Mouse (Mus musculus) embryo, embryonic 11.5 days (tissue): Measurements from ENCODE around the gene Slc18a2.

Source experiments
- DNase-seq: peaks from one replicate; pipeline ENCODE4 v3.0.0-alpha.2; 2012; ENCODE audit warnings: low read depth, low spot score

Slc18a2 gene

GRCm38 (mm10) chr19:59260718-59261442 lies at the start of gene Slc18a2:
Gene Slc18a2 (plus strand): TSS chr19:59260896.
- peak; percentile 37 for DNase-seq

DNA sequence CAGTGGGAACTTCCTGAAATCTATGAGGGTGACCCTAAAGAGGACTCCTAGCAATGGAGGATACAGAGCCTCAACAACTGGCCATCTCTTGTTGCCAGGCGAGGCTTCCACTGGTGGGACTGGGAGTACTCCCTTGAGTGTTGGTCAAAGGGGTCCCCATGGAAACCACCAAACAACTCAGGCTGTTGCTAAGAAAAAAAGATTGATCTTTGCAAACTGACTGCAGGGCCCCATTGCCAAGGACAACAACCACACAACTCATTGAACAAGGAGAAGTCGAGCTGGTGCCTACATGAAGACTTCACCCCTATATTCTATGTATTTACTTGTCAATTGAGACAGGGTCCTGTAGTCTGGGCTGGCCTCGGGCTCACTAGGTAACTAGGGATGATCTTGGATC lies 43.8 kb upstream of the Slc18a2 start:
- no peak for DNase-seq

DNA sequence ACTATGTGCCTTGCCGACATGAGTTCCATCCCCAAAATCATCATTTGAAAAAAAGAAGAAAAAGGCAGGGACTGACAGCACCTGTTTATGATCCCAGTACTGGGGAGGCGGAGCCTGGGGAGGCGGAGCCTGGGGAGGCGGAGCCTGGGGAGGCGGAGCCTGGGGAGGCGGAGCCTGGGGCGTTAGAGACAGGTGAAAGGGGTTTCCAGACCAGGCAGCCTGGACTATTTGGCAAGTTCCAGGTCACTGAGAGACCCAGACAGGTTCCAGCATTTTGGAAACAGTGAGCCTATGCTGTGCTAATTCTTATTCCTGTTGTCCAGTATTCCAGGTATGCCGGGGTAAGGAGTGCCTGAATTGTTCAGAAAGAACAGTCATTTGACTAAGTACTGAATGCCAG lies 41.7 kb upstream of the Slc18a2 start, which contains the start of gene Kcnk18:
TSS of gene Kcnk18 (plus strand) at position 224 of the 400 bp plus-strand sequence.
- no peak for DNase-seq

DNA sequence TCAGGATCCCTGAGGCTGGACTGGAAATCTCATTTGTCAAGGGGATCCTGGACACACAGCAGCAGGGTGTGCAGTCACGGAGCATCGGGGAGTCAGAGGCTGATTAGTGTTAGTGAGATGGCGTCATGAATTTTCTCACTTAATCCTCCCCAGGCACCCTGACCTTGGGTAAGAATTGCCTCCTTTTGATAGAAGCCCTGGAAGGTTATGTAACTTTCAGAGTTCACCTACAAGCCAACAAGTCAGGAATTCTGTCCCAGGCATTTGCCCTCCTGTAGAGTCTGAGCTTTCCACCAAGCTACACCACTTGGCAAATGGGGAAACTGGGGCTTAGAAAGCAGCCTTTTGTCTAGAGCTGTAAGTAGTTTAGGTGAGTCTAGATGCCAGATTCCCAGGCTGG lies 39.6 kb upstream of the Slc18a2 start:
- no peak for DNase-seq

- DNase-seq: no peak
These were observed 32.3 kb upstream of the Slc18a2 start for GRCm38 (mm10) chr19:59228376-59228775.

- no peak for DNase-seq
These were observed 27.9 kb upstream of the Slc18a2 start for GRCm38 (mm10) chr19:59232786-59233185.

GRCm38 (mm10) chr19:59235001-59235400 lies 25.7 kb upstream of the Slc18a2 start:
- no peak for DNase-seq

DNA sequence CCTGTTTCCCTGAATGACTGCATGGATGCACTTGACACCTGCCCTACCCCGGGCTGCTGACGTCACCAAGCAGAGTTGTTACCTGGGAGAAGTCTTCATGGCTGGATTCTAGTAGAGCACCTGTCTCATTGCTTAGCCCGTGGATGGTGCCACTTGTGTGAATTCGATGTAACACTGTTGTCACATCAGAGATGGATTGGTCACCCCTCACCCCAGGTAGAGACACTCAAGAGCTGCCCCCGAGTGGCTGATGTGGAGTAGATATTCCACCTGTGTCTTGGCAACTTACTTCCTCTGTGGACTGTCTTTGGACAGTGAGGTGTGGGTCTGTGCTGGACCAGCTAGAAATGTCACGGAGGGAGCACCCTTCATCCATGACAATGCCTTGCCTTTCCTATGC lies 24.6 kb upstream of the Slc18a2 start:
- no peak for DNase-seq

- no peak for DNase-seq
These were observed 22.1 kb upstream of the Slc18a2 start for GRCm38 (mm10) chr19:59238630-59239029.

DNA sequence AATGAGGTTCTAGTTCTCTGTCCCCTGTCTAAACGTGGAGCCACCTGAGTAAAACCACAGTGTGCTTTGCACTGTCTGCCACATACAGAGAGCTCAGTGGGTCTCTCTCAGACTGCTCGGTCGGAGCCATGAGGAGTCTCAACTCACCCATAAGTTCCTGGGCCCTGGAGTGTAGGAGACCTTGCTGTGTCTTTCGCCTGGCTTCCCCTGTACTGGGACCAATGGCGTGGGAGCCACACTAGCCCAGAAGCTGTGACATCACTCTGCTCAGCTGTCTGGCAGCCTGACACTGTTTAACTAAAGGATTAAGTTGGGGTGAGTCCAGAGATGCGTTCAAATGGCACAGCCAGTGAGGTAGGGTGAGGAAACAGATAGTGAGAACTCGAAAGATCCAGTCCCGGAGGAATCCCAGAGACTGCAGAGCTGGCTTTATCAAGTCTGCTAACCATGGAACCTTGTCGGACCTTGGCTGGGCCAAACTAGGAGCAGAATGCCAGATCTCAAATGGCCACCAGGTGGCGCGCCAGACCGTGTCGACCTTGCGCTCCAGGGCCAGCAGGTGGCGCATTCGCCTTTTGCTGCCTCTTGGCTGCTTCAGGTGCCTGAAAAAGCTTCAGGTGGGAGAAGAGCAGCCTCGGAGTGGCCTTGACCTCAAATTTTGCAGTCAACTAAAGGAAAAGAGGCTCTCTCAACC lies 21.4 kb upstream of the Slc18a2 start:
- DNase-seq: peak; percentile 68

- no peak for DNase-seq
These were observed 18.7 kb upstream of the Slc18a2 start for GRCm38 (mm10) chr19:59241987-59242386.

DNA sequence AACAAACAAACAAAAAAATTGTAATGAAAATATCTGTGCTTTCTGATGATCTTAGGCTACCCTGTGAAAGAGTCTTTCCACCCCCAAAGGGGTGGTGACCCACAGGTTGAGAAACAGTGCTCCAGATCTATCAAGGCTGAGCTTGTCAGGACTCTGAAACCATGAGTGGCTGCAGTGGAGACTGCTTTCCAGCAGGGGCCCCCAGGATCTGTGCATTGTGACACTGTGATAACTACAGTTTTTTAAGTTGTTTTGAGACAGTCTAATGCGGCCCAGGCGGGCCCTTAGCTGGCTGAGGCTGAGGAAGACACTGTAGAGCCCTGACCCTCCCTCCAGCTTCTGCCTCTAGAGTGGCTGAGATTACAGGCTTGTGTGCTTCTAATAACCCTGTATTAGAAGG lies 17.6 kb upstream of the Slc18a2 start:
- DNase-seq: no peak

DNA sequence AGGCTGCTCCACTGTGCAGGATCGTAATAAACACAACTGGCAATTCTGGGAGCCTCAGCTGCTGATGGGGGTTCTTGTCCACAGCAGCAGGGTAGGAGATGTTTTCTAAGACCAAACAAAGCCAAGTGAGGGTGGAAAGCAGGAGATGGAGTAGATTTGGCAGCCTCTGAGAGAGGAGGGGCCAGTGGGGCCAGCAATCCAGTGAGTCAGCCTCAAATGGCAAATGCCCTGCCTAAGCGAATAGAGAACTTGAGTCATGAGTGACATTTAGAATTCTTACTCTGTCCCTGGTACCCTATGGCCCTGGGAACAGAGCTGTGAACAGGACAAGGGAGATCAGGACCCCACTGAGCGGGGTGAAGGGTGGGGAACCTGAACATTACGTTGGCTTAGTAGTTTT lies 12.6 kb upstream of the Slc18a2 start:
- no peak for DNase-seq

- no peak for DNase-seq
These were observed 12.0 kb upstream of the Slc18a2 start for GRCm38 (mm10) chr19:59248553-59249286.

GRCm38 (mm10) chr19:59252651-59253050 lies 8.0 kb upstream of the Slc18a2 start:
- no peak for DNase-seq

DNA sequence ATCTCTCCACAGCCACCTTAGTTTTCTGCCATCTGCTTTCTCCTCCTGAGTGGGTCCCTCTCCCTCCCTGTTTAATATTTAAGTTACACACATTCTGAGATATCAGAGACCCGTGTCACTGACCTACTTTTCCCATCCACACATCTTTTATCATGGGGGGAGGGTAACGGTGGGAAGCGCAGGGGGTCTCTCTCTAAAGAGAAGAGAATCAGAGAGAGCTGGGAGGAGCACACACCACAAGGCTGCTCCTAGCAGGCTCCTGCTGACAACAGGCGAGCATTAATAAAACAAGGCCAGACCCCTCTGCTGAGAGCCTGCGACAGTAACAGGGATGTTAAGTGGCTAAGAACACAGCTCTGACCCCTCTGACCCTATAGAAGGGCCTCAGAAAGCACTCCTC lies 1.1 kb upstream of the Slc18a2 start:
- DNase-seq: no peak

DNA sequence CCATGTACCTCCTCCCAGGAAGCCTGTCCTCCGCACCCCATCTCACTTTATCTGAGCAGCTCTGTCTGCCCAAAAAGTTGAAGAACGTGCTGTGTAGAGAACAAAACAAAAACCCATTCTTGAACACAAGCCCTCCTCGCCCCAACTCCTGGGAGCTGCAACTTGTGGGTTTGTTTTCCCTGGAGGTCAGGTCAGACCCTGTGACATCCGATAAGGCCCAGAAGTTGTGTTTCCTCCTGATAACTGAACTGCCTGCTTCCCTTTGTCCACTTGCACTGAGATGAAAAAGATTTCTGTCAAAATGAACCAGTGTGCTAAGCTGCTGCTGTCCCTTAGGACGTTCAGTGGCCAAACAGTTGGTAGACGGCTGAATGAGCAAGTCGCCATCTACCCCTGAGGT lies 908 bp downstream of the Slc18a2 start:
- DNase-seq: no peak

DNA sequence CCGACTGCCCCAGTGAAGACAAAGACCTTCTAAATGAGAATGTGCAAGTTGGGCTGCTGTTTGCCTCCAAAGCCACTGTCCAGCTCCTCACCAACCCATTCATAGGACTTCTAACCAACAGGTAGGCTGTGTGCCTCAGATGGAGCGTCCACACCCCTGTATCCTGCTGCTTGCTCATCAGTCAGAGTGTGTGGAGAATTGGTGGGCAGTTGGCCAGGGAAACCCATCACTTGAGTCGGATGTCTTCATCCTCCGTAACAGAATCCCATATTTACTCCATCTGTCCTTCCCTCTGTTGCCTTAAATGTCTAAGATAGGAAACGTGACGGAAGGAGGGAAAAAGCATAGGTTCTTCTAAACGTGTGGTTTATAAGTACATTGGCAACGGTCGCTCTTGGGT lies 2.5 kb downstream of the Slc18a2 start:
- no peak for DNase-seq

DNA sequence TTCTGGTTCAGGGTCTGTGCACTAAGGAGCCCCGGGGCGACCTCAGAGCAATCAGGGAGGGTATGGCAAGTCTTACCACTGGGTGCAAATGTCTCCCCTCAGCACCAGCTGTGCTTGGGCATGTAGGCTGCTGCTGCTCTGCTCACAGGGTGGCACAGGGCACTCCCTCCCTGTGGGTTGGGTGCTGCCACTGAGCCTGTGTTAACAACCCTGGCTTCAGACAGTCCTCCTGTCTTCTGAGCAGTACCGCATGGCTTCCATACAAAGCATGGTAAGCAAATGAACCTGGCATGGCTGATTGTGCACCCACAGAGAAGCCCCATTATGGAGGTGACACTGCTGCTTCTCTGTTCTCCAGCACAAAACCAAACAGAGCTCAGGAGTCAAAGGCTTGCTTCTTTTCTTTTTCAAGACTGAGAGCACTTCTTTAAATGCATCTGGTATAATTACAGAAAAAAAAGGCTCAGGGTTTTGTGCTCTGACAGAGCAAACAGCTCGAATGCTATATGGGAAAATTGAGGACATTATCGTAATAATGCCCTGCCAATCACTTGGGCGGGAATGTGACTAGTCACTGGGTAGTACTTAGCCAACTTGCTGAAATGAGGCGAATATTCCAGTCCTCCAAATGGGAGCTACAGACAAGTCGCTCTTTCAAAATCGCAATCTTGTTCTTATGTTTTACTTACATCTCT lies 4.3 kb downstream of the Slc18a2 start:
- DNase-seq: no peak

DNA sequence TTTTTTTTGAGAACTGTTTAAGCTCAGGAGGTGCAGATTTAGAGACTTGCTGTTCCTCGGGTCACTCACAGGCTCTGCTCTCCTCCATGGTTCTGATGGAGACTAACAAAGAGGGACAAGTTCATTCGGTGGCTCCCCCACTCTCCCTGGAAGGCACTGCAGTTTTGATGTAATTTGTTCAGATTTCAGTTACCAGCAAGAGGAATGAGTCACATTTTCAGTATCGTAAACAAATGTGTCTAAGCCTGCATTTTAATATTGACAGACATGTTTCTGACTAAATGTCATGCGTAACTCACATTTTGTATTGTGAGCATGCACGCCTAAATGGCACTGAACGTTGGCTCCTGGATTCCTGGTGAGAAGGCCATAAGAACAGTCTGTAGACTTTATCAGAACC lies 5.2 kb downstream of the Slc18a2 start:
- DNase-seq: no peak

DNA sequence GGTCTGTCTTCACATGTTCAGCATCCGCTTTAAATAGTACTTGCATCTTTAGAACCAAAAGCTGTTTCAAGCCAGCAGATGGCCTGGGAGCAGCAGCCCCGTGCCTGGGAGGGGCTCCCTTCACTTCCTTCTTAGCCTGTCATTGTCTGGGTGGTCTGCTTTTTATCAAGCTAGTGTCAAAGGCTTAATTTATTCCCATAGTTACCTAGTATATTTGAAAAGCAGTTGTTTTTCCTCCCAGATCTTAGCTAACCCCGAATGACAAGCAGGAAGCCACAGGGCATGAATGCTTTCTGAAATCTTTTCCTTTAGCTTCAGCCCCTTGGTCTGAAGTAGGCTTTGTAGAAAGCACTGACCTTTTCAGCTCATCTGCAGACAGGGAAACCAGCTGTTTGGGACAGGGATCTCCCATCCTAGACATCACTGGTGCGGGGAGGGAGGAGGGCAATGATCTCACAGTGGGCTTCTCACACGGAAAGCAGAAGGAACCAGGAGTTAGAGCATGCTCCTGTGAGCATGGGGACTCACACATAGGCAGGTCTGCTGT lies 6.8 kb downstream of the Slc18a2 start:
- no peak for DNase-seq

DNA sequence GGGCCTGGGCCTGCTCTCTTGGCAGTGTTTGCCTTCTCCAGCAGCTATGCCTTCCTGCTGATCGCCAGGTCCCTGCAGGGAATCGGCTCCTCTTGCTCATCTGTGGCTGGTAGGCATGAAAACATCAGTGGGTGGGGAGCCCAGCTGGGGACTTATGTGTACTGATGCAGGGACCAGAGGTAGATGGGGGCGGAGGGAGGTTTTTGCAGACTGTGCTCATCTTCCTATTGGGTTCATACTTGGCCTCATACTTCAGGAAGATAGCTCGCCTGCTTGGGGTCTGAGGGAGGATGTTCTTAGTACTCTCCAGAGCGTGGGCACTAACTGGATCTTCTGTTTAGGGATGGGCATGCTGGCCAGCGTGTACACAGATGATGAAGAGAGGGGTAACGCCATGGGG lies 12.5 kb downstream of the Slc18a2 start:
- no peak for DNase-seq
